Mouse (Mus musculus) spleen, adult 2 months (tissue): ENCODE results near the gene Lrrc30.

Source experiments
- CTCF ChIP-seq: fragments of 200-500 bp; IDR thresholded peaks from 2 replicates; pipeline ENCODE4 v1.5.1; 2011; ENCODE audit warnings: mild to moderate bottlenecking, inconsistent platforms; ENCODE audit not compliant: insufficient read depth, insufficient read length, insufficient replicate concordance; ENCODE audit errors: extremely low read depth
- POLR2A ChIP-seq: fragments of 200-500 bp; IDR thresholded peaks from 2 replicates; pipeline ENCODE4 v1.6.1; 2011; ENCODE audit warnings: low read depth, low read length, inconsistent platforms

DNA sequence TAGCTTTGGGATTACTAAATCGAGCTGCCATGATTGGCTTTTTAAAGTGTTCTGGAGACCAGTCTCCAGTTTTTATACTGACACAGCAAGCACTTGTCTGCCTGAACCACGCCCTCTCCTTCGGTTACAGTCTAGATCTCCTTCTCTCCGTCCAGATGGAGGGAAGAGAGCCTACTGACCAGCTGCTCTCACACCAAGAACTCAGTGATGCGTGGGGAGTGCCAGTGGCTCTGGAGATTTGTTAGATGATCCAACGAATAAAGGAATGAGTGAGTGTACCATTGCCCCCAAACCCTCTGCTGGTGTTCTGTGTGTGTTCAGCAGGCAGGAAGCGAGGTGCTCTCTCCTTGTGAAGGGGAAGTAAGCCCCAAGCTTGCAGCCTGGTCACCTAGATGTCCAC, 48.0 kb downstream of the Lrrc30 start:
- TF ChIP-seq POLR2A (no peak), CTCF (no peak)
